ENCODE assay signal across 12 mouse cellular contexts in genomic region chr12:109458896-109459295, GRCm38 (mm10). TPM values are rescaled to one million over a fixed set of nuclear protein-coding genes. Genes with fewer than 3 reads are reported as not detected.
DNase-seq lines count a peak whose midpoint lies in the region; ATAC-seq lines count a peak whose summit lies in the region.
"Had no signal": no experiment of that assay in that cellular context is flagged by ENCODE, and none has a peak within 500 bp of the region (broad histone marks: within the 10 kb centered on the region; RNA-seq: fewer than 3 reads in every experiment).

No protein-coding gene starts in this region.

- peak; percentile 10; the same call in 1 of the 2 replicates for ATAC-seq in lung, embryonic 16.5 days (ENCODE audit: low read depth)
- ATAC-seq in hindbrain, embryonic 16.5 days = no peak
- ATAC-seq in neural tube, embryonic 14.5 days (ENCODE audit: low read depth) = 0 out of 2 replicates have a peak, but pooled peaks have one; percentile 22
- no peak for ATAC-seq in granulocyte monocyte progenitor cell, adult 5-6 weeks (replicated peaks; ENCODE audit: poor library complexity, severe bottlenecking)

- peaks cover 26% of the 10 kb centered on the region for H3K4me1 ChIP-seq in lung, embryonic 16.5 days (replicated peaks; ENCODE audit: control insufficient read depth, insufficient read depth, low read length)
- peaks cover 6% of the 10 kb centered on the region; the same call in 1 of the 2 replicates for H3K4me1 ChIP-seq in hindbrain, embryonic 16.5 days (ENCODE audit: control insufficient read depth, insufficient read depth, low read depth, low read length)
- H3K4me1 ChIP-seq in neural tube, embryonic 14.5 days (ENCODE audit: control insufficient read depth, insufficient read depth, low read length) = peaks cover 29% of the 10 kb centered on the region; the same call in 1 of the 2 replicates

- peaks cover 6% of the 10 kb centered on the region for H3K27me3 ChIP-seq in lung, embryonic 16.5 days (ENCODE audit: control insufficient read depth, insufficient read depth, low read depth, low read length)
- peaks cover 30% of the 10 kb centered on the region for H3K27me3 ChIP-seq in hindbrain, embryonic 16.5 days (replicated peaks; ENCODE audit: control insufficient read depth, insufficient read depth, low read length)
- H3K27me3 ChIP-seq in neural tube, embryonic 14.5 days (ENCODE audit: control insufficient read depth, insufficient read depth, low read length) = peaks cover 4% of the 10 kb centered on the region; the same call in 1 of the 2 replicates

- 29% methylated on average over 10 of the region's 10 CpGs for WGBS in lung, embryonic 16.5 days
- 15% methylated on average over 10 of the region's 10 CpGs for WGBS in hindbrain, embryonic 16.5 days
- WGBS in neural tube, embryonic 14.5 days = 13% methylated on average over 10 of the region's 10 CpGs

- H3K9me3 ChIP-seq in lung, embryonic 16.5 days (ENCODE audit: control insufficient read depth, low read length) = no peaks in the 10 kb centered on the region
- H3K9me3 ChIP-seq in hindbrain, embryonic 16.5 days (ENCODE audit: control insufficient read depth, low read length) = no peaks in the 10 kb centered on the region
- H3K9me3 ChIP-seq in neural tube, embryonic 14.5 days (ENCODE audit: control insufficient read depth, low read length) = no peaks in the 10 kb centered on the region

- no peak overlapping the region for H3K4me2 ChIP-seq in lung, embryonic 16.5 days (ENCODE audit: low read depth, low read length)
- peak overlapping the region; percentile 47; the same call in 1 of the 2 replicates for H3K4me2 ChIP-seq in hindbrain, embryonic 16.5 days (ENCODE audit: low read length)
- no peak overlapping the region; the same call in 1 of the 2 replicates for H3K4me2 ChIP-seq in neural tube, embryonic 14.5 days (ENCODE audit: low read depth, low read length)

- H3K27ac ChIP-seq in lung, embryonic 16.5 days (ENCODE audit: low read length) = no peak overlapping the region; the same call in 1 of the 2 replicates
- H3K27ac ChIP-seq in hindbrain, embryonic 16.5 days (ENCODE audit: low read depth, low read length) = no peak overlapping the region
- no peak overlapping the region for H3K27ac ChIP-seq in neural tube, embryonic 14.5 days (ENCODE audit: low read depth, low read length)

- H3K4me3 ChIP-seq in lung, embryonic 16.5 days (ENCODE audit: low read length) = no peak overlapping the region
- H3K4me3 ChIP-seq in hindbrain, embryonic 16.5 days (ENCODE audit: low read length) = no peak overlapping the region
- H3K4me3 ChIP-seq in neural tube, embryonic 14.5 days (ENCODE audit: low read depth, low read length) = no peak overlapping the region

- peak; percentile 2 for DNase-seq in gastrocnemius, postnatal 10 days
- DNase-seq in gastrocnemius, postnatal 25 days = no peak
- DNase-seq in lung, adult 18-20 months = no peak
- no peak for DNase-seq in right cerebral cortex, postnatal 14 days
- DNase-seq: adrenal gland, adult 2 months; cerebellum, adult 11-12 months; heart, postnatal 36 days; kidney, postnatal 36 days had no signal

- no peak overlapping the region for H3K9ac ChIP-seq in lung, embryonic 16.5 days (ENCODE audit: low read length)
- H3K9ac ChIP-seq in hindbrain, embryonic 16.5 days (ENCODE audit: low read depth, low read length) = no peak overlapping the region
- no peak overlapping the region for H3K9ac ChIP-seq in neural tube, embryonic 14.5 days (replicated peaks; ENCODE audit: low read depth, low read length)

- H3K36me3 ChIP-seq in lung, embryonic 16.5 days (ENCODE audit: control insufficient read depth, insufficient read depth, low read length) = no peaks in the 10 kb centered on the region
- H3K36me3 ChIP-seq in hindbrain, embryonic 16.5 days (ENCODE audit: control insufficient read depth, insufficient read depth, low read length) = no peaks in the 10 kb centered on the region
- H3K36me3 ChIP-seq in neural tube, embryonic 14.5 days (ENCODE audit: control insufficient read depth, insufficient read depth, low read length) = no peaks in the 10 kb centered on the region

RNA-seq across cellular contexts. Expression of gene Dlk1, which starts 6.3 kb away (rescaled TPM):
- total RNA-seq in gastrocnemius, postnatal 10 days (2021) = 1,000 to 10,000 TPM in 1 of 2 experiments, 100 to 1,000 TPM in 1; 774 to 1,034 TPM
- 10 to 100 TPM in 1 of 2 experiments, 1 to 10 TPM in 1; 9.4 to 12.8 TPM for total RNA-seq in gastrocnemius, postnatal 25 days (2021)
- 702 and 746 TPM in 2 replicates for polyA plus RNA-seq in lung, embryonic 16.5 days (2015; fragmentation: Nextera tagmentation; extraction: Ambion mirVana)
- 57.7 and 84.8 TPM in 2 replicates for polyA plus RNA-seq in hindbrain, embryonic 16.5 days (2015; fragmentation: Nextera tagmentation; extraction: Ambion mirVana)
- 46.9 and 55.7 TPM in 2 replicates for polyA plus RNA-seq in neural tube, embryonic 14.5 days (2014; fragmentation: Nextera tagmentation; extraction: Ambion mirVana)
- total RNA-seq in granulocyte monocyte progenitor cell, adult 5-6 weeks (2014; fragmentation: Nextera tagmentation) = not detected in 2 replicates
- not detected in 2 replicates for total RNA-seq in granulocyte monocyte progenitor cell, adult 5-6 weeks (2017)

Comparison
In these comparisons a context has a peak if more than half of its experiments do, and no peak if none do; other contexts are left out.
1. RNA of gene Dlk1, which starts 6.3 kb away (total RNA-seq): 774 to 1,034 TPM in gastrocnemius, postnatal 10 days; 9.4 to 12.8 TPM in gastrocnemius, postnatal 25 days and not detected in granulocyte monocyte progenitor cell, adult 5-6 weeks; every median in the first group is over 10 times any median in the second.
2. ATAC-seq: peak in lung, embryonic 16.5 days (single experiment) and neural tube, embryonic 14.5 days (single experiment); none in hindbrain, embryonic 16.5 days (single experiment) and granulocyte monocyte progenitor cell, adult 5-6 weeks (single experiment).